Mouse (Mus musculus): ENCODE data around the gene Dffb.
"Not testable (repeated sequence)": the region's sequence is repeated elsewhere in the genome, so short reads cannot be mapped to it uniquely, and the experiment has no call there.

The Dffb gene

DNA sequence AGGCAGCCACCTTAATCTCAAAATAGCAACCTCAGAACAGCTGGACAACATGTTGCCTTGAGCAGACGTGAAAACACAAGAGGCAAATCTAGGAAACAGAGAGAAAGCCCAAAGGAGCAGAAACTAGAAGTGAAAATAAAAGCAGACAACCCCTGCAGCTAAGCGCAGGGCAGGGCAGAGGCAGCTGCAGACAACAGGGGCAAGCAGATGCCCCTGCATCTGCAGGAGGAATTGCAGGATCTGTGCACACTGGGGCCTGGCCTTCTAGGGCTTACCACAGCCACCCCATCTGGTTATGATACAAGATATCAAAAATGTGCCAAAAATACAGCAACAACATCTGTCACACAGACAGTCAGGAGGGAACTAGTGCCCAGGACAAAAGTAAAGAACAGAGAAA, 7.4 kb downstream of the Dffb start:
- in situ Hi-C loops (cut with MseI, MboI): loop anchor here in 1 of 2 experiments (25.0 kb wide), 1 partner anchor 1630 kb away; the partner anchor contains the start of genes Chd5 and Rpl22

DNA sequence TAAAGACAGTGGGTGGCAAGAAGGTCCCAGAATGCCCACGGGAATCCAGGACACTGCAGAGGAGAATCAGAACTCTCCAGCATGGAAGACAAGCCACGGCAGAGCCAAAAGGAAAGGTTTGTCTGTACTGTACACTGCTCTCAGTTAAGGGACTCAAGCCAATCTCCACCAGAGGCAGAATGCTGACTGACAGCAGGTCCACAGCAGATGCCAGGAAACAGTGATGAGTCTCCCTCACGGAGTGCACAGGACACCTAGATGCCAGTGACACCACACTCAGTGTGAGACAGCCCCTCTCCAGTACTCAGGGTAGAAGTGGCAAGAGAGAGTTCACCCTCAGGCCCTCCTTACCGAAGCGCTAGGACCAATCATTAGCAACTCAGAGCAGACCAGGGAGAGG, 8.3 kb downstream of the Dffb start:
- in situ Hi-C loops (cut with MseI, MboI): loop anchor here in 1 of 2 experiments (25.0 kb wide), 1 partner anchor 1629 kb away; the partner anchor contains the start of genes Chd5 and Rpl22

DNA sequence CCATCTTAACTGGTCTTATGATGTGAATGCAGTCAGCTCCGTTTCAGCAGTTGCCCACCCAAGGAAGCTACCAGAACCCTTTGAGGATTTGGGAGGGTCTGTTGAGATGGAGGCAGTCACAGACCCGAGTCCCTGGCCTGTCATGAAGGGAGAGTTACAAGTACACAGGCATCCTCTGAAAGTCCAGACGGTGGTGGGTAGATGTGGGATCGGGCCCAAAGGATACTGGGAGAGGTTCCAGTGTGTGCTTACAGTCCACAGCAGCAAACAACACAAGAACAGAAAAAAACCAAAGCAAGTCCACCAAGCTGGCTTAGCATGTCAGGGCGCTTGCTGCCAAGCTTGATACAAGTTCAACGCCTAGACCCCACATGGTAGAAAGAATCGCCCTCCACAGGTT, 12.3 kb downstream of the Dffb start:
- in situ Hi-C loops (cut with MseI, MboI): loop anchor here in 1 of 2 experiments (25.0 kb wide), 1 partner anchor 1625 kb away; the partner anchor contains the start of genes Chd5 and Rpl22

DNA sequence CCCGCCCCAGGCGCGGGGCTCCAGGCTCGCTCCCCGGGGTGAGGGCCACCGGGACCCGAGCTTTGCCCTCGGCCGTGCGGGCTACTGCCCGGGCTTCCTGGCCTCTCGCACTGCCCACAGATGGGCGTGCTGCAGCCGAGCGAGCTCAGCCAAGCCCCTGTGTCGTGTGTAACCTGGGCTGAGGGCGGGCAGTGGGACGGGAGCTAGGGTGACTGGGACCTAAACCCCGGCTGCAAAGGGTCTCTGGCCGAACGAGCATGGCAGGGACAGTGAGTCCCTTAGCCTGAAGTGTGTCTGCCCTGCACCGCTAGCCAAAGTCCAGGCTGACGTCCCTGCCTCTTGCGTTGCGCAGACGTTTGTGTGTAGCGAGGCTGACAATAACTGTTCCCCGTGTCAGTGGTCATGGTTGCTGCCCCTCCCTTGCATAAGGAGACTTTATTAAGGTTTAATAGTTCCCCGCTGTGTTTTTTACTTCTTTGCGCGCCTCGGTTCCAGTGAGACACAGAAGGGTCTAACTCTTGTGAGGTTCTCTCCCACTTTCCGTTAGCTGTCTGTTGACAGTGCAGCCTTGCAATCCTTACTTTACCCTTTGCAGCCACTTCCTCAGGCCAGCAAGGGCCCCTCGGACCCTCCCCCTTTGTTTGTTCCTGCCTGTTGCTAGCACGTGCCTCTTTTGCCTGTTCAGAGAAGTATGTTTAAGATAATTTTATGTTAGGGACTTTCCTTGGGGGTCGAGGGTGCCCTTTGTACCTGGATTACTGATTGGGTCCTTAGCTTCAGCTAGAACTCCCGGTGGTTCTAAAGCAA, 17.3 kb downstream of the Dffb start:
- in situ Hi-C loops (cut with MseI, MboI): loop anchor here in 1 of 2 experiments (25.0 kb wide), 1 partner anchor 1620 kb away; the partner anchor contains the start of genes Chd5 and Rpl22

DNA sequence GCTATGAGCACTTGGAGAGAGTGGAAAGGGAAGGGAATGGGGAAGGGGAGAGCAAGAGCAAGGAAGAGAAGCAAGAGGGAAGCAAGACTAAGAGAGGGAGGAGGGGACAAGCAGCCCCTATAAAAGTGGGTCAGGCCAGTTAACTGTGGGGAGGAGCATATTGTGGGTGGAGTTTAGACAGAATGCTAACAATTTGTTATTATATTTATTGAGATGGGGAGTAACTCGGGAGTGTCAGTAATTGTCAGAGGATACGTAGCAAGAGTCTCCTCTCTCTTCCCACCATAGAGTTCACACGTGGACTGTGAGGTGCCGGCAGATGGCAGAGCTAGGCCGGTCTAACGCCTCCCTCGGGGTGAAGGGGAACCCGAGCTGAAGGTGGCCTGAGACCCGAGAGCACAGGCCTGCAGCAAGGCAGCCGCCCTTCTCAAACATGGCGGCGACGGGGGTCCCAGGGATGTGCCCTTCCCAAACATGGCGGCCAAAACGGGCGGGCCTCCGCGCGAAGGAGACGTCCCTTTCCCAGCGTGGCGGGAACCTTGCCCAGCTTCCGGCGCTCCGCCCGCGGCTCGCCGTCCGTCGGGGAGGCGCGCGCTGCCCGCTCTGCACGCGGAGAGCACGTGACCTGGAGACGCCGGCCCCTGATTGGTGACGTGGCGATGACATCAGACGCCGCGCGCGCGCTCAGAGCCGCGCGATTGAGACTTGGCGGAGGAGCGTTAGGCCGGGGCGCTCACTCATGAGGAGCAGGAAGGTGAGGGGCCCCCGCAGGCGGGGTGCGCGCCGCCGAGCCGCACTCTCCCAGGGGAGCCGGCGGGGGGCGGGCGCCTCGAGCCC, 18.1 kb downstream of the Dffb start, which contains the start of gene A430005L14Rik:
Gene A430005L14Rik (plus strand): TSS at position 669 of the 837 bp plus-strand sequence.
- in situ Hi-C loops (cut with MseI, MboI): loop anchor here in 1 of 2 experiments (25.0 kb wide), 1 partner anchor 1619 kb away; the partner anchor contains the start of genes Chd5 and Rpl22

DNA sequence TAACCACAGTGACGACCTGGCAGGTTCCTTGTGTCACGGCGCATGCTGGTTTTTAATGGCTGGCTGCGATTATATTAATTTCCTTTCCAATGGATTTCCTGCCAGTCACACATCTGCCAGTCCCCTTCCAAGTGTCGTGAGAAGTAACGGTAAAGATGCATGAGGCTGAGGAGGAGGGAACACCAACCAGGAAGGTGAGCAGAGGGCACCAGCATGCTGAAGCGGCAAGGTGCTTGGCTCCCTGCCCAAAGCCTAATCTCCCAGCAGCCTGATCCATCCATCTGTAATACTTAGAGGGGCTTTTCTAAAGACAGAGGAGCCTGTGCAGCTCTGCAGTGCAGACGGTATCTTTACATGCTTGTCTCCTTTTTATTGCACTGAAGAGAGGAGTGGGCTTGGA, 19.3 kb downstream of the Dffb start:
- in situ Hi-C loops (cut with MseI, MboI): loop anchor here in 1 of 2 experiments (25.0 kb wide), 1 partner anchor 1618 kb away; the partner anchor contains the start of genes Chd5 and Rpl22

DNA sequence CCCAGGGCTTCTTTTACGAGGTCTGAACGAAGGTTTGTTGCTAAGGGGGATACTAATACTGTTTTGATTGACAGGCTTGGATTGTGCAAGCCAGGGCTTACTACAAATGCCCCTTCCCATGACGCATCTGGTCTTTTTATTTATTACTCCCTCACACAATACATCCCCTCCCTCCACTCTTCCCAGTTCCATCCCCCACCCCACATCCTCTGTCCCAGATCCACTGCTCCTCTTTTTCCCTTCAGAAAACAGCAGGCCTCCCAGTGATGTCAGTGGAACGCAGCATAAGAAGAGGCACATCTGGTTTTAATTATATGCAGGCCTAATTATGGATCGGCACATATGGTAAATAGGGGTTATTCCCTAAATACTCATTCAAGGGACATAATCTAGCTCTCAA, 23.2 kb downstream of the Dffb start:
- in situ Hi-C loops (cut with MseI, MboI): loop anchor here in 1 of 2 experiments (25.0 kb wide), 1 partner anchor 1614 kb away; the partner anchor contains the start of genes Chd5 and Rpl22

DNA sequence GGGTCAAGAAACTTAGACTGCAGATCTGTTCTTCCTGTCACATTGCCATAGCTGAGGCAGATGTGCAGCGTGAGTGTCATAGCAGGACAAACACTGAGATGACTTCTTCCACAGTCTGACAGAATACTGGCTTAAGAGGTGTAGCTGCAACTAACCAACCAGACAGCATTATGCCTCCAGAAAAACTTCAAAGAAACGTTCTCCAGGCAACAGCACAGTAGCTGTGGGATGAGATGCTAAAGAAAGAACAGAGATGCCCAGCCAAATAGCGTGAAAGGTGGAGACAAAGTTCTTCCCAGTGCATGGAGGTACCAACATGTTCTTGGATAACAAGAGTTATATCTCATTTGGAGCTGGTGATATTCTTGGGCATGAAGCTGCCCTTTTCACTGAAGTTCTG, 23.8 kb downstream of the Dffb start:
- in situ Hi-C loops (cut with MseI, MboI): loop anchor here in 1 of 2 experiments (25.0 kb wide), 1 partner anchor 1614 kb away; the partner anchor contains the start of genes Chd5 and Rpl22

DNA sequence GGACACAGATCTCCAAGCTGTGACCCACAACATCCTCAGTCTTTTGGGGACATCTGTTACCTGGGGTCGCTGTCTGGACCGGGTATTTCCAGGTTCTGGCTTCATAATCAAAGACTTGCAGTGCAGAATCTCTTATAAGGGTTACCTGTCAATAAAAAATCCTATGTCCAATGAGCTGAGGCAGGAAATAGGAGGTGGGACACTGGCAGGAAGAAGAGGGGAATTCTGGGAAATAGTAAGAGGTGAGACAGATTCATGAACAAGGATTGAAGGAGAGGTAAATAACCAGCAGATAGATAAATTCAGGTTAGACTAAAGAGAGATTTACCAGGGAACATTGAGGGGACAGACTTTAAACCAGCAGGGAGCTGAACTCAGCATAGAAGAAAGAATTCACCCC, 24.6 kb downstream of the Dffb start:
- in situ Hi-C loops (cut with MseI, MboI): loop anchor here in 1 of 2 experiments (25.0 kb wide), 1 partner anchor 1613 kb away; the partner anchor contains the start of genes Chd5 and Rpl22

DNA sequence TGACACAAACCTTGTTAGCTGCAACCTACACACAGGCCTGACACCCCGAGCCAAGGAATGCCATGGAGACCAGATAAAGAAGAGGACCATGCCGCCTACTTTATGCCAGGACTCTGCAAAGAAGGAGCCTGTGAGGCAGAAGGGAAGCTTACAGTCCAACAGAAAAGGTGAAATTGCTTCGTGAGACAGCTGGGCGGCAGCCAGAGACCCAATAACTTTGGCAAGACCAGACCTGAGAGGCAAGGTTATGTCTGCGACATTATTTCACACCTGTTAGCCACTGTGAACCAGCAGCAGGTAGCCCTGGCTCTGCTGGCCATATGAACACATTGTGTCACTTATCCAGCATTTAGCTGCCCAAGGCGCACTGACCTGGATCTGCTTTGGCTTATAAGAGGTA, 29.2 kb downstream of the Dffb start:
- in situ Hi-C loops (cut with MseI, MboI): no loop called here

DNA sequence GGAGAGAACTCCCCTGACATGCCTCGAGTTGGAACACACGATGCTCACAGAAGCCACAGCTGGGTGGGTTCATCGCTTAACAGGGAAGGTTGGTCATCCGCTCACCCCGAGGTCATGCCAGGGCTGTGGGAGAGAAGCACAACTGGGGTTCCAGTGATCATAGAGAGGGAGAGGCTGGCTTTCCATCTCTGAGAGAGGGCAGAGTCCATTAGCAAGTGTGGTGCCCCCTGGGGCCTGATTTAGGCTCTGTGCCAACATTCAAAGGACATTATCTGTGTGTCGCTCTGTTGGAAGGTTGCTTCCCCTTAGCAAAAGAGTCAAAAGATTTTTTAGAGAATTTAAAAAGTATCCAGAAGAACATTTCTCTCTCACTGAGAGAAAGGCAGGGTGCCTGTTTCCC, 30.7 kb downstream of the Dffb start:
- in situ Hi-C loops (cut with MseI, MboI): no loop called here

DNA sequence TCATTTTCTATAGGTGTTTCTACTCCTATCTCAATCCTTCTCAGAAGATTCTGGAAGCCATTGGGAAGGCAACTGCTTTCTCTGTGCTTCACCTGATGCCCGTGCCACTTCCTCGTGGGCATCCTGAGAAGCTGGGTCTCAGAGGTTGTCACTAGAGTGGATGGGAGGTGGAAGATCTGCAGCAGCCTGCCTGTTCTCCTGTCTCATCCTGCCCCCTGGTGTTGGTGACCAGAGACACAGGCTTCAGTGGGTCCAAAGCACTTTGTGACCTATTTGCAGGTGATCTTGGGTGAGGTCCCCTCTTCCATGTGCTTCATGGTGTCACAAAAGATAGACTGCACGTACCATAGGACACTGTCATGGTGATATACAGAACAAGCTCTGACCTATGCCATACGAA, 31.7 kb downstream of the Dffb start:
- in situ Hi-C loops (cut with MseI, MboI): no loop called here

DNA sequence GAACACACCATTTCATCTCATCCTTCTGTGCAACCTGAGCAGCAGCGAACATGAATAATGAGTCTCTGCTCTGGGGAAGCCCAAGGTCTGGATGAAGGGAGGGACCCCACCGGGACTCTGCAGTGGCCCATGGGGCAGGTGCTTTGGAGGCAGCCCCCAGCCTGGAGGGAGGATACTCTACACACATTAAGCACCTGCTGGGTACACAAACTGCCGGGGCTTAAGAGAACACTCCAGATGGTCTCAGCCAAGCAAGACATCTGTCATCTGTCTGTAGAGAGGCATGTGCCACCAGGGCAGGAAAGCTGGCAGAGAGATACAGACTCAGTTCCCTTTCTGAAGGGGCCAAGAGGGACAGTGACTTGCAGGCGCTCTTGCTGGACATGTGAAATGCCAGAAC, 45.0 kb downstream of the Dffb start:
- in situ Hi-C loops (cut with MseI, MboI): no loop called here

DNA sequence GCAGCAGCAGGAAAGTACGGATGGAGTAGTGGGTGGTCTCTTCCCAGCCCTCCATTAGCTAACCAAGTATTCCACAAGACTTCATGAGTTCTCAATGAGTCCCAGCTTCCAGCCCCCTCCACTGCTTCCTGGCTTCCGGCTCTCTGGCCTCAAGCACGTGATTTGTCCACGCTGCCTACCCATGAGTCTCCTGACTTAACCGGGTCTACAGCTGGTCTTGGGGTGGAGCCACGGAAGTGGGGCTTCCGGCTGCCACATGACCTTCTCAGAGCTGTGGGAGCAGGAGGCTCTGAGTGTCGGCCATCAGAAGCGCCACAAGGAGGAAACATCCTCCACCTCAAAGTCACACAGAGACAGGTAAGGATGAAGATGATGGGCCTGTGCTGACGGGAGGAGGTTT, 45.5 kb downstream of the Dffb start:
- in situ Hi-C loops (cut with MseI, MboI): no loop called here

DNA sequence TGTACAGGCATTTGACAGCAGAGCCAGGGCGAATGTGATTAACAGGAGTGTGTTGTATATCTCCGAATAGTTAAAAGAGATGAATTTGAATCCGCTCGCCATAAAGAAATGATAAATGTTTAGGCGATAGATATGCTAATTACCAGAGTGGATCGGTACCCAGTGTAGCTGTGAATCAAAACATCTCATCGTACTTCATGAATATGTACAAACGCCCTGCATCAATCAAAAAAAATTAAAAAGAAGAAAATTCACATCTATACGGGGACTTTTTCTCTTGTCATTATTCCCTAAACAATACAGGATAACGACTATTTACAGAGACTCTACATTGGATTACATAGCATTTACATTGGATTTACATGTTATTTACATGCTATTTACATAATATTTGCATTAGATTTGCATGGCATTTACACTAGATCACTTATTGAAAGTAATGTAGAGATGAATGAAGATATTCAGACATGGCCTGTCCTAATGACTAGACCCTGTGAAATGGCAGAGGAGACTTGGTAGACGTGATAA, 46.1 kb downstream of the Dffb start:
- in situ Hi-C loops (cut with MseI, MboI): no loop called here

DNA sequence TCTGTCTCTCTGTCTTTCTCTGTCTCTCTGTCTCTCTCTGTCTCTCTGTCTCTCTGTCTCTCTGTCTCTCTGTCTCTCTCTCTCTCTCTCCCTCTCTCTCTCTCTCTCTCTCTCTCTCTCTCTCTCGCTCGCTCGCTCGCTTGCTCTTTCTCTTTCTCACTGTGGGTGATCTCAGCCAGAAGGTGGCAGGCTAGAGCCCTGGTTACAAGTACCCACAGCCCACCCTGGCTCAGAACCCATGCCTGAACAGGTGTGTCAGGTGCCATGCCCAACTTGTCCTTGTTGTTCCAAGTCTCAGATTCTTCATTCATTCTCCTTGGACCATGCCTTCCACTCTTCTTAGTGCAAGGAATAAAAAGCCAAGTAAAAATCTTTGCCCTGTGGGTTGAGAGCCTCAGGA, 52.8 kb downstream of the Dffb start:
- in situ Hi-C loops (cut with MseI, MboI): not testable (repeated sequence)

DNA sequence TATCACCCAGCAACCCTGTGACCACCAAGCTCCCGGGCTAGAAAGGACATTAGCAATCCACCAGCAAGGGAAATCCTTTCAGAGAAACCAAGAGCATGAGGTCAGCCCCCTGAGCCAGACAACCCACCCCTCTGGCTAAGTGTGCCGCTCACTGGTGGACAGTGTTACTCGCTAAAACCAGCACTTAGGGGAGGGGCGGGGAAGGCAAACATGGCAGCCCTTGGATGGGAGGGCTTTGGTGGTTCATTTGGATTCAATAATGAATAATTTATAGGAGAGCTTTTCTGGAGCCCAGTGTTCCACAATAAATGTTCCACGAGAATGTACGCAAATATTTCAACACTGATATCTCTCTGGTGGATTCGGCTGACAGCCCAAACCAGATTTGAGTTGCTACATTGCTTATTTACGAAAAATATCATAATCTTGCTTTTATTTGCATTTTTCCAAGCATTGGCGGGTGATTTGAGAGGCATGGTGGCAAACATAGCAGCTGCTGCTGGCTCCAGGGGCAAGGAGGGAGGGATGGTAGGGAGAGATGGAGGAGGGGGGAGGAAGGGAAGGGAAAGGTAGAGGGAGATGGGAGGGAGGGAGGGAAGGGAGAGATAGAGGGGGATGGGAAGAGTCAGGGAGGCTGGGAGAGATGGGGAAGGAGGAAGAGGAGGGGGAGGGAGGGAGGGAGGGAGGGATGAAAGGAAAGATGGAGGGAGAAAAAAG, 54.3 kb downstream of the Dffb start:
- in situ Hi-C loops (cut with MseI, MboI): no loop called here

DNA sequence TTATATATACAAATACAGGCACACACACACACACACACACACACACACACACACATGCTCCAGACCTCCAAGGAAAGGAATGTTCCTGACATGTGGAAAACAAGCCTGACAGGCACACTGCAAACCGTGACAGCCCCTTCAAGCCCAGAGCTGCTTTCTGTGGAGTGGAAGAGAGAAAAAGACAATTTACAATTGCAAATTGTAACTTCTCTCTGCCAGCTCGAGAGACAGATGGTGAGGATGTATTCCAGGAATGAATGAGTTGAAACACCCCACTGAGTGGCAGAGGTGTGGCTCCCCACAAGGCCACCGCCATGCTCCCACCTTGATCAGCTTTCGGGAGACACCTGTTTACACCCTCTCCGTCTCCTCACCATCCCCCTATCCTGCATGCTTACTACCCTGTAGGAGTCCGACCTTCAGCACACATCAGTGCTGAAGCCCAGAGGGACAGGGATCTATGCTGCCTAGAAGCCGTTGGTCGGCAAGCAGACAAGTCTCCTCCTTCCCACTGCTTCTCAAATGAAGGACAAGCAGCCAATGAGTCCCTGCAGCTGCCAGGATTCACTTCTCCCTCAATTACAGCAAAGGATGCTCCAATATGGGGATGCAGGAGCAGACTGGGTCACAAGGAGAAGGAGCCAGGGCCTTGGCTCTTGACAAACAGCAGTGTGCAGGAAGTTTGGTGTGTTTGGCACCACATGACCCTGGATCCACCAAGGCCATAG, 57.0 kb downstream of the Dffb start:
- in situ Hi-C loops (cut with MseI, MboI): no loop called here
